Mouse (Mus musculus) neural tube, embryonic 14.5 days (tissue): ENCODE results near the gene Taok2. TPM values are rescaled to one million over a fixed set of nuclear protein-coding genes. Genes with fewer than 3 reads are reported as not detected.

Experiments
- ATAC-seq: fragments of 200-750 bp; cut with Nextera tagmentation; 2 replicates; pipeline ENCODE4 v1.8.0; 2017; ENCODE audit warnings: low read depth, mild to moderate bottlenecking, moderate TSS enrichment, moderate library complexity
- H3K27ac ChIP-seq: fragments of 300-500 bp; sonication (generic); 2 replicates; pipeline ENCODE4 v1.5.1; 2014; ENCODE audit warnings: low read depth, mild to moderate bottlenecking, control low read depth, low read length, moderate library complexity, mixed read lengths
- H3K27me3 ChIP-seq: fragments of 300-500 bp; sonication (generic); 2 replicates; pipeline ENCODE4 v1.6.1; 2014; ENCODE audit warnings: low read length; ENCODE audit not compliant: control insufficient read depth, insufficient read depth
- H3K36me3 ChIP-seq: fragments of 300-500 bp; sonication (generic); 2 replicates; pipeline ENCODE4 v1.6.1; 2014; ENCODE audit warnings: low read length, mixed read lengths; ENCODE audit not compliant: control insufficient read depth, insufficient read depth
- H3K4me1 ChIP-seq: fragments of 300-500 bp; sonication (generic); 2 replicates; pipeline ENCODE4 v1.6.1; 2014; ENCODE audit warnings: low read length; ENCODE audit not compliant: control insufficient read depth, insufficient read depth
- H3K4me2 ChIP-seq: fragments of 300-500 bp; sonication (generic); 2 replicates; pipeline ENCODE4 v1.6.1; 2014; ENCODE audit warnings: mild to moderate bottlenecking, low read depth, low read length, control low read depth
- H3K4me3 ChIP-seq: fragments of 300-500 bp; sonication (generic); 2 replicates; pipeline ENCODE4 v1.5.1; 2014; ENCODE audit warnings: low read depth, low read length, control low read depth, mixed read lengths
- H3K9ac ChIP-seq: fragments of 300-500 bp; sonication (generic); replicated peaks from 2 replicates; pipeline ENCODE4 v1.6.1; 2014; ENCODE audit warnings: low read depth, mild to moderate bottlenecking, control low read depth, low read length, mixed read lengths
- H3K9me3 ChIP-seq: fragments of 300-500 bp; sonication (generic); 2 replicates; pipeline ENCODE4 v1.6.1; 2016; ENCODE audit warnings: low read length; ENCODE audit not compliant: control insufficient read depth
- WGBS: fragments of 180-500 bp; shearing (Covaris S2); extraction: QIAGEN DNeasy Blood & Tissue Kit; methylation state at CpG from one replicate; pipeline ENCODE4 v1.1.7; 2014; 5-methylcytosine and 5-hydroxymethylcytosine counted together
- polyA plus RNA-seq: library from polyadenylated mRNA; unstranded; fragments of >200 nt; fragmentation: Nextera tagmentation; extraction: Ambion mirVana; gene quantifications from 2 replicates; pipeline ENCODE4 v1.2.1, GENCODE M21; 2014

Gene Taok2
- polyA plus RNA-seq, 1 experiment from 2014 or later = 28.9 TPM

GRCm38 (mm10) chr7:126825952-126826351 is 58.6 kb downstream of the Taok2 start:
- H3K27ac ChIP-seq = no peak overlapping the region
- WGBS = 73% methylated on average over 5 of the region's 5 CpGs
- no peaks in the 10 kb centered on the region for H3K9me3 ChIP-seq
- H3K27me3 ChIP-seq = no peaks in the 10 kb centered on the region
- peaks cover 23% of the 10 kb centered on the region for H3K4me1 ChIP-seq
- H3K36me3 ChIP-seq = no peaks in the 10 kb centered on the region
- H3K9ac ChIP-seq = 0 out of 2 replicates have a peak overlapping the region, but pooled peaks have one; percentile 11
- no peak overlapping the region for H3K4me3 ChIP-seq
- ATAC-seq = no peak
- no peak overlapping the region; the same call in 1 of the 2 replicates for H3K4me2 ChIP-seq

DNA sequence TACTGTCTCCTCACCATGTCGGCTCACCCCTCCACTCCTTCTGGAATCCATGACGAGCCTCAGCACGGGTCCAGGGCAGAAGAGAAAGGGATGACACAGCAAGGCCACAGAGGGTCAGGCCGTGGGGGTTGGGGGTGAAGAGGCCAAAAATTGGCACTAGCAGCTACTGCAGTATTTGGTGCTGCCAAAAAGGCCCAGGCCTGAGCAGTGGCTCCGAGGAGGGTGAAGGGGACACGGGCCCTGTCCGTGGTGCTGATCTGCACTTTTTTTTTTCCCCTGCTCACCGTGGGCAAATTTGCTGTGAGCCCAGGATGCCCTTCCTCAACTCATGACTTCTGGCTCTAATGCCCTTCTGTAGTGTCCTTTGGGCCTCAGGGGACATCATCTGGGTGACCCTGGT is 59.1 kb downstream of the Taok2 start:
- no peak for ATAC-seq
- Histone ChIP-seq H3K4me3 (no peak overlapping the region), H3K4me1 (peaks cover 23% of the 10 kb centered on the region), H3K36me3 (no peaks in the 10 kb centered on the region), H3K9me3 (no peaks in the 10 kb centered on the region), H3K27me3 (no peaks in the 10 kb centered on the region), H3K4me2 (peak overlapping the region; percentile 71), H3K9ac (0 out of 2 replicates have a peak overlapping the region, but pooled peaks have one; percentile 11), H3K27ac (no peak overlapping the region)
- 29% methylated on average over 8 of the region's 8 CpGs for WGBS

GRCm38 (mm10) chr7:126823940-126824339 is 60.6 kb downstream of the Taok2 start:
- Histone ChIP-seq H3K4me1 (peaks cover 23% of the 10 kb centered on the region), H3K9me3 (no peaks in the 10 kb centered on the region), H3K27me3 (no peaks in the 10 kb centered on the region), H3K4me2 (peak overlapping the region; percentile 71), H3K27ac (peak overlapping the region; percentile 88), H3K9ac (peak overlapping the region; percentile 93), H3K4me3 (peak overlapping the region; percentile 71), H3K36me3 (no peaks in the 10 kb centered on the region)
- WGBS = 11% methylated on average over 10 of the region's 10 CpGs
- peak; percentile 18; the same call in 1 of the 2 replicates for ATAC-seq

DNA sequence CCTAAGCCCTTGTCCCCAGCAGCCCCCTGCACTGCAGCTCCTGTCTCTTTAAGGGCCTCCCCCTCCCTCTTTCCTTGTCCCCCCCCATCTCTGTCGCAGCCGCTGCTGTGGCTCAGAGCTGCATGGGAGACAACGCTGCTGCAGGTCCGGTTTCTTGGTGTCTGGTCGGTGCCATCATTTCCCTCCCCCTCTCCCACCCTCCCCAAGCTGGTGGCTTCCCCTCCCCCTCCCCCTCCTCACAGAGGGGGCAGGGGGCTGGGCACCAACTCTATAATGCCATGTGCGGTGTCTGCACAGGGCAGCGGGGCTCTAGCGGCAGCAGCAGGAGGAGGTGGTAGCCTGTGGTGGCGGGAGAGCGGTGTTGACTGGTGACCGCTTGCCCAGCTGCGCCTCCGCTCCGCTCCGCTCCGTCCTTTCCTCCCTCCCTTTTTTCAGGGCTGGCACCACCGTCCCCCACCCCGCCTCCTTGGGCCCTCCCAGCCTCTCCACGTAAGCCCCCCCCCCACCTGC is 61.2 kb downstream of the Taok2 start:
- ATAC-seq = peak; percentile 78
- H3K27me3 ChIP-seq = no peaks in the 10 kb centered on the region
- 0% methylated on average over 13 of the region's 19 CpGs for WGBS
- H3K4me3 ChIP-seq = peak overlapping the region; percentile 71
- peaks cover 23% of the 10 kb centered on the region for H3K4me1 ChIP-seq
- H3K27ac ChIP-seq = peak overlapping the region; percentile 88
- peak overlapping the region; percentile 71 for H3K4me2 ChIP-seq
- no peaks in the 10 kb centered on the region for H3K36me3 ChIP-seq
- peak overlapping the region; percentile 93 for H3K9ac ChIP-seq
- no peaks in the 10 kb centered on the region for H3K9me3 ChIP-seq

GRCm38 (mm10) chr7:126822741-126823140 is 61.8 kb downstream of the Taok2 start:
- Histone ChIP-seq H3K4me1 (peaks cover 23% of the 10 kb centered on the region), H3K36me3 (no peaks in the 10 kb centered on the region), H3K9ac (peak overlapping the region; percentile 93), H3K9me3 (no peaks in the 10 kb centered on the region), H3K4me2 (peak overlapping the region; percentile 71), H3K27me3 (no peaks in the 10 kb centered on the region), H3K4me3 (peak overlapping the region; percentile 71), H3K27ac (peak overlapping the region; percentile 88)
- peak; percentile 16 for ATAC-seq
- 10% methylated on average over 9 of the region's 9 CpGs for WGBS

GRCm38 (mm10) chr7:126821835-126822511 is 62.5 kb downstream of the Taok2 start:
- ATAC-seq = no peak
- H3K9ac ChIP-seq = peak overlapping the region; percentile 93
- peaks cover 23% of the 10 kb centered on the region for H3K4me1 ChIP-seq
- no peaks in the 10 kb centered on the region for H3K9me3 ChIP-seq
- H3K4me3 ChIP-seq = peak overlapping the region; percentile 71; the same call in 1 of the 2 replicates
- H3K4me2 ChIP-seq = peak overlapping the region; percentile 71
- no peaks in the 10 kb centered on the region for H3K27me3 ChIP-seq
- 19% methylated on average over 7 of the region's 7 CpGs for WGBS
- H3K27ac ChIP-seq = peak overlapping the region; percentile 88
- no peaks in the 10 kb centered on the region for H3K36me3 ChIP-seq

GRCm38 (mm10) chr7:126818818-126819217 is 65.7 kb downstream of the Taok2 start:
- H3K36me3 ChIP-seq = no peaks in the 10 kb centered on the region
- ATAC-seq = no peak
- H3K27me3 ChIP-seq = no peaks in the 10 kb centered on the region
- H3K4me2 ChIP-seq = no peak overlapping the region
- H3K27ac ChIP-seq = no peak overlapping the region
- WGBS = 42% methylated on average over 1 of the region's 1 CpGs
- no peak overlapping the region for H3K4me3 ChIP-seq
- H3K9me3 ChIP-seq = no peaks in the 10 kb centered on the region
- no peak overlapping the region for H3K9ac ChIP-seq
- peaks cover 8% of the 10 kb centered on the region for H3K4me1 ChIP-seq

- H3K4me1 ChIP-seq = peaks cover 7% of the 10 kb centered on the region
- ATAC-seq = no peak
These were observed 66.9 kb downstream of the Taok2 start for GRCm38 (mm10) chr7:126817595-126817994.

GRCm38 (mm10) chr7:126816494-126816893 is 68.0 kb downstream of the Taok2 start:
- 91% methylated on average over 8 of the region's 8 CpGs for WGBS
- Histone ChIP-seq H3K4me1 (no peaks in the 10 kb centered on the region), H3K9me3 (no peaks in the 10 kb centered on the region)

More at GRCm38 (mm10) chr7:126817595-126817994, 66.9 kb downstream of the Taok2 start:
- Histone ChIP-seq H3K4me3 (no peak overlapping the region), H3K27me3 (no peaks in the 10 kb centered on the region), H3K4me2 (no peak overlapping the region), H3K27ac (no peak overlapping the region), H3K9ac (no peak overlapping the region), H3K36me3 (no peaks in the 10 kb centered on the region), H3K9me3 (no peaks in the 10 kb centered on the region)
- WGBS = 92% methylated on average over 7 of the region's 7 CpGs

More at GRCm38 (mm10) chr7:126816494-126816893, 68.0 kb downstream of the Taok2 start:
- H3K9ac ChIP-seq = no peak overlapping the region
- H3K36me3 ChIP-seq = no peaks in the 10 kb centered on the region
- no peak for ATAC-seq
- no peak overlapping the region for H3K27ac ChIP-seq
- H3K4me3 ChIP-seq = no peak overlapping the region
- H3K4me2 ChIP-seq = no peak overlapping the region
- no peaks in the 10 kb centered on the region for H3K27me3 ChIP-seq
